Mouse (Mus musculus) thymus, adult 2 months (tissue): ENCODE results near the gene Ehd2.

Experiments used
- CTCF ChIP-seq: fragments of 200-500 bp; IDR thresholded peaks from 2 replicates; pipeline ENCODE4 v1.5.1; 2012; ENCODE audit warnings: mild to moderate bottlenecking, control low read depth, low read length, moderate library complexity, borderline replicate concordance; ENCODE audit not compliant: control insufficient read depth, poor library complexity, insufficient read depth; ENCODE audit errors: extremely low read depth
- POLR2A ChIP-seq: fragments of 200-500 bp; IDR thresholded peaks from 2 replicates; pipeline ENCODE4 v1.6.1; 2012; ENCODE audit warnings: mild to moderate bottlenecking, low read length, control low read depth, moderate library complexity; ENCODE audit not compliant: control insufficient read depth, poor library complexity, insufficient read depth; ENCODE audit errors: extremely low read depth

- TF ChIP-seq CTCF (peak; percentile 83), POLR2A (no peak)
Measured at GRCm38 (mm10) chr7:15948381-15948941, 18.9 kb downstream of the Ehd2 start.
